Mouse (Mus musculus): ENCODE measurements around the gene Zfp618.

Zfp618 gene

DNA sequence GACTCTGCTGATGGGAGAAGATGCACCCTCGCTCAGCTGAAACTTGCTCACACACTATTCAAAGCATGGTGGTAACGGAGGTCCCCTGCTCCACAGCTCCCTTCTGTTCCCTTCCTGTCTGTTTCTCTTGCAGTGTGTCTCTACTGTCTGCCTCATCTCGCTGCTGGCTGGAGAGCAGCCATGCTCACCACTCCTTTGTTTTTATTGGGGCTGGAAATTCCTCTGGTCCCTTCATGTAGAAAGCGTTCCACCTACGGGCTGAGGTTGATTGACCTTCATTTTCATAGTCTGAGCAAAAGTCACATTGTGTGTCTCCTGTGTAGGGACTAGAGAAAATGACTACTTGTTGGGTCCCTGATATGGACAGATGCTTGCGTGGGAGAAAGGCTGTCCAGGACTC lies 102.4 kb downstream of the Zfp618 start:
- DNase-seq (ENCODE audit: low read depth, low spot score), result no peak

DNA sequence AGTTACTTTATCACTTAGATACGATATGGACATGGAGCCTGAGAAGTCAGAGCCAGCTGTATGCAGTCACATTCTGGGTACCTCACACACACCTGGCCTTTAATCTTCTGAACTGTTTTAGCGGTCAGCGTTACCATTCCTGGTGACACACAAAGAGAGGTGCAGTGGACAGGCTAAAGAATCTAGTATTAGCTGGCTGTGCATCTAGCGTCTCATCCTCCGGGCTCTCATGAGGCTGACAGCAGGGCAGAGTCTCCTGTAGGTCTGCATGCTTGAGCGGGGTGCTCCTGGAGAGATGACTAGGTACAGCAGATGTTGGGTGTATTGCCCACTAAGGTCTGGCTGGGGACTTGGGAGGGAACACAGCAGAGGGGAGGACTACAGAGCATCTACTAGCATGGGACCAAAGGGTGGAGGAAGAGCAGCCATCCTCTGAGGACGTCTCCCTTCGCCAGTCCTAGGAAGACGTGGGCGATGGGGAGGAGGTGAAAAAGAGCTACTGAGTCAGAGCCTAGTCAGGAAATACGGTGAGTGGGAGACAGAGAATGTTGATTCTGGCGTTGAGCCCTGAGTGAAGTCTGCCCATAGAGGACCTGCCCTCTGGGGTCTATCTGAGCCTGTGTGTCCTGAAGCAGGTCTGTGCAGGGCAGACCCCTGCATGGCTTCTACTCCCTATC lies 103.3 kb downstream of the Zfp618 start:
- DNase-seq (ENCODE audit: low read depth, low spot score), result no peak

DNA sequence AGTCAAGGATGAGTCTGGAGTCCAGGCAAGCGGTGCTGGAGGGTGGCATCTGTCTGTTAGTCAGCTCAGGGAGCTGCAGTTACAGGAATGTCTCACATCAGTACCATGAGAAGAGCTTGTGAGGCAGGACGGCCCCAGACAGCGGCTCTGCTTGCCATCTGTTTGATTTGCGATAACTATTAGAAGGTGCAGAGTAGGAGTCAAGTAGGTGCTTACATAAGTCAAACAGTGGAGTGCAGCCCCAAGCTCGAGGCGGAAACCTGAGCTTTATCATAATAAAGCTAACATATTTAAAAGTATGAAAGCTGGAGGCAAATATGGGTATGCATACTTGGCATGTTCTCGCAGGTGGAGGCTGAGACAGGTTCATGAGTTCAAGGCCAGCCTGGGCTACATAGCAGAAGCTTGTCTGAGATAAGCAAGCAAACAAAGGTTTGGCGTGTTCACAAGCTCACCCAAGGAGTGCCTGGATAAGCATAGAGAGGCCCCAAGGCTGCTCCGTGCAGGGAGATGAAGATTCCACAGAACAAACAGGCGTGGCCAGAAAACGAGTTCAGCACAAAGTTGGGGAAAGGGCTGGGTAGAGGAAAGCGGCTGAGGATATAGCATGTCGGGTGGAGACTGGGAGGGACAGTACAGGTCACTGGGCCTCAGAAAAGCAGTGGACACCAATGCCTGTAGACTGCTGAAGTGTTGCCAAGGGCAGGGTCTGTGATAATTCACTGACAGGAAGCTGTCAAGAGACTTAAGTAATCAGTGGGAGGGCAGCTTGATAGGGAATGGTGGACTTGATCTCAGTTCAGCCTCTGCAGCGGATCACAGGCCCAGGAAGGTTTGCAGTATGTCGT lies 106.3 kb downstream of the Zfp618 start:
- no peak for DNase-seq (ENCODE audit: low read depth, low spot score)

- DNase-seq (ENCODE audit: low read depth, low spot score), result no peak
These were observed 107.8 kb downstream of the Zfp618 start for GRCm38 (mm10) chr4:63073139-63073538.

DNA sequence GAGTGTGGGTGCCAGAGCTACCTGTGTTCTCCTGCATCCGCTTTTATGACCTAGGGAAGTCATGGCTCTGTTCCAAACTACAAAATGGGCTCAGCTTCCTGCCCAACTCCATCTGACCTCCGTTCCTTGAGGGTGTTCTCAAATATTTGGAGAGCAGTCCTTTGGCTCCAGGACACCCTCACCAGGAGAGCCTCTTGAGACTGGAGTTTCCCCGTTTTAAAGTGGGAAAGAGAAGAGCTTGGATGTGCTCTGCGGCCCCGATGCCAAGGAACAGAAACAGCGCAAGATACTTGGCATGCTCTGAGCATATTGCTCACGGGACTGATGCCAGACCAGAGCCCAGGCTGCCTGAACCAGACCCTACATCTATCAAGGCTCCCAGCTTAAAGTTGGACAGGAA lies 113.8 kb downstream of the Zfp618 start:
- no peak for DNase-seq (ENCODE audit: low read depth, low spot score)

GRCm38 (mm10) chr4:63084473-63084889 lies 119.1 kb downstream of the Zfp618 start:
- no peak for DNase-seq (ENCODE audit: low read depth, low spot score)

GRCm38 (mm10) chr4:63089484-63089883 lies 124.1 kb downstream of the Zfp618 start:
- no peak for DNase-seq (ENCODE audit: low read depth, low spot score)

GRCm38 (mm10) chr4:63091151-63091550 lies 125.8 kb downstream of the Zfp618 start:
- DNase-seq (ENCODE audit: low read depth, low spot score), result no peak

- no peak for DNase-seq (ENCODE audit: low read depth, low spot score)
These were observed 132.2 kb downstream of the Zfp618 start for GRCm38 (mm10) chr4:63097603-63098002.

- DNase-seq (ENCODE audit: low read depth, low spot score), result no peak
These were observed 135.1 kb downstream of the Zfp618 start for GRCm38 (mm10) chr4:63100478-63100877.

- no peak for DNase-seq (ENCODE audit: low read depth, low spot score)
These were observed 136.7 kb downstream of the Zfp618 start for GRCm38 (mm10) chr4:63102025-63102424.

GRCm38 (mm10) chr4:63105651-63106050 lies 140.3 kb downstream of the Zfp618 start:
- no peak for DNase-seq (ENCODE audit: low read depth, low spot score)

GRCm38 (mm10) chr4:63118639-63119437 lies 153.5 kb downstream of the Zfp618 start:
- peak; percentile 53 for DNase-seq (ENCODE audit: low read depth, low spot score)

DNA sequence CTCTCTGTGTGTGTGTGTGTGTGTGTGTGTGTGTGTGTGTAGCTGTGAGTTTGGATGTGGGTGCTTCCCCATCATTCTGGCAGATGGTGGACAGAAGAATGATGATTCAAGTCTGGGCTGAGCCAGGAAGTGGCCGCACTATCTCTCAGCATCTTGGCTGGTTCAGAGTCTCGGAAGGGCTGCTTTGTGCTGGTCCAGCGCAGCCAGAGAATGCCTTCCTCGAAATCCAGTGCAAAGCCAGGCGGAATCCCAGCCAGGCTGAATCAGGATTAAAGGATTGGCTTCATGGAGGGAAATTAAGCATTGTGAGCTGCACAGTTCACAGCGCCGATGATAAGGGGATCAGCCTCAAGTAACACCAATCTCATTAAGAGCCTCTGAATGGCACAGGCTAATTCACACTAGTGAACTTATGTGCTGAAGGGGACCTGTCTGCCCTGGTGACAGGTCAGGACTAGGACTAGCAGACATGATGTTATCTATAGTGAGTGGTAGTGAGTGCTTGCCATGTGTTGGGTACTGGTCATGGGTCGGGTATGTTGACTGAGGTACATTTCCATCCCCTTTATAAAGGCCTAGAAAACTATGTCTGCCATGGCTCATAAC lies 159.6 kb downstream of the Zfp618 start:
- DNase-seq (ENCODE audit: low read depth, low spot score), result no peak

DNA sequence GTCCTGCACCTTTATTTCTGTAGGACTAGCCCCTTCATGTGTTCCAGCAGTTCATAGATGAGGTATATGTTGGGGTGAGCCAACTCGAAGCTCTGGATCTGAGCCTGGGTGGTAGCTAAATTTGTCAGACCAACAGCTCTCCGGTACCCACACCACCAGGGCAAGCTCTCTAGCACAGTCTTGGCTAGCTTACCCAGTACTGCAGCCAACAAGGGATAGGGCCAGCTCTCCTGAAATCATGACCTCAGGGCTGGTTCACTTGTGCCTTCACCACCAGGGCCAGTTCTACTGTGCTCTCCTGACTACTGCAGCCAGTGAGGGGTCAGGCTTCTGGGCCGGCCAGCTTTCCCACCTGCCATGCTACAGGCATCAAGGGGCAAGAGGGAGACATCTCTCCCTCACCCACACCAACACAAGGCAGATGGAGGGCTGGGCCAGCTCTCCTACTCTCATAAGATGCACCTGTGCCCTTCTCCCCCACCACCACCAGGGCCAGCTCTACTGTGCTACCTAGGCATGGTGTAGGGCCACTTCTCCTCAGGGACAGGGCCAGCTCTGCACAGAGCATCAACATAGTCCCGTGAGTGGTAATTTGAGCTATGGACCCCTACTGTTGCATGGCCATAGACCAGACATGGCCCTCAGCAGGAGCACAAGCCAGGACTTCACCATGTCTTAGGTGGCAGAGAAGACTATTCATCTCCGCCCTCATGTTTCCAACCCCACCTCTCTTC lies 164.7 kb downstream of the Zfp618 start:
- DNase-seq (ENCODE audit: low read depth, low spot score), result no peak

DNA sequence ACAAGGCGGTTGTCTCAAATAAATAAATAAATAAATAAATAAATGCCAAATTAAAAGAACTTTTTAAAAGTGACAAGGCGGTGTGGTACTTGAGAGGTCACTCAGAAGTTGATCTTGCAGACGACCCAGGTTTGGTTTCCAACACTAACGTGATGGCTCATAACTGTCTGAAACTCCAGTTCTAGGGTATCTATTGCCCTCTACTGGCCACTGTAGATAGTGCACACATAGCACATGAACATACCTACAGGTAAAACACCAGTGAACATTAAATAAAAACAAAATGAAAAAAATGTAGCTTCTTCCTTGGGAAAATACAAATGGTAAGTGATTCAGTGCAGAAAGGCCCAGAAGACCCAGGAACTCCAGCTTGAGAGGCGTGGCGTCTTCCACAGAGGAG lies 181.9 kb downstream of the Zfp618 start:
- no peak for DNase-seq (ENCODE audit: low read depth, low spot score)

- DNase-seq (ENCODE audit: low read depth, low spot score), result no peak
These were observed 185.8 kb downstream of the Zfp618 start for GRCm38 (mm10) chr4:63151127-63151526.

GRCm38 (mm10) chr4:63154028-63154427 lies 188.7 kb downstream of the Zfp618 start:
- DNase-seq (ENCODE audit: low read depth, low spot score), result no peak

GRCm38 (mm10) chr4:63154699-63155098 lies 189.3 kb downstream of the Zfp618 start, which contains the start of gene Ambp:
Gene Ambp (minus strand): TSS chr4:63154799.
- DNase-seq (ENCODE audit: low read depth, low spot score), result no peak

GRCm38 (mm10) chr4:63155596-63155995 lies 190.2 kb downstream of the Zfp618 start:
- DNase-seq (ENCODE audit: low read depth, low spot score), result no peak

Data from WW6 (cell line).